Mouse (Mus musculus) CD8-positive naive resting alpha-beta T cell, adult 2 months (primary cell): ENCODE data around the gene AI464131.

Experiments used
- DNase-seq, 2 experiments: peaks; one replicate each; pipeline ENCODE4 v3.0.0; 2022; ENCODE audit warnings: low read depth in 2 of 2, low spot score in 2 of 2

The AI464131 gene

GRCm38 (mm10) chr4:41505131-41505551 is 2.3 kb upstream of the AI464131 start:
- no peak for DNase-seq

DNA sequence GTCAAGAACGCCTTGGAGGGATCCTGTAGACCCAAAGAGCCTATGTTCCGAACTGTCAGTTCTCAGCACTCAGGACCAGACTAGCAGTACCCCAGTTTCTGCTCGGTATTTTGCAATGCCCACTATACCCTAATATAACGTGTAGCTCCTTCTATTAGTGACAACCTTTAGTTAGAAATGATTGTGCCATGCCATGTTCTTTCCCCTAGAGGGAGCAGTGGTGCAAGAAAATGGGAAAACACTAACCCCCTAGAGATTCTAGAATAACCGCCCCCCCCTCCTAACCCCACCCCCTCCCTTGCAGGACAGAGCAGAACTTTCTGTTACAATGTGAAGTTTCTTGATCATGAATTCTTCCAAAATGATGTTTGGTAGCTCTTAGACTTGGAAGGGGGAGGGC is 1.4 kb upstream of the AI464131 start:
- no peak for DNase-seq

- no peak for DNase-seq
Measured at GRCm38 (mm10) chr4:41502171-41502940, 520 bp downstream of the AI464131 start.

GRCm38 (mm10) chr4:41500787-41501186 is 2.1 kb downstream of the AI464131 start:
- DNase-seq, result no peak

DNA sequence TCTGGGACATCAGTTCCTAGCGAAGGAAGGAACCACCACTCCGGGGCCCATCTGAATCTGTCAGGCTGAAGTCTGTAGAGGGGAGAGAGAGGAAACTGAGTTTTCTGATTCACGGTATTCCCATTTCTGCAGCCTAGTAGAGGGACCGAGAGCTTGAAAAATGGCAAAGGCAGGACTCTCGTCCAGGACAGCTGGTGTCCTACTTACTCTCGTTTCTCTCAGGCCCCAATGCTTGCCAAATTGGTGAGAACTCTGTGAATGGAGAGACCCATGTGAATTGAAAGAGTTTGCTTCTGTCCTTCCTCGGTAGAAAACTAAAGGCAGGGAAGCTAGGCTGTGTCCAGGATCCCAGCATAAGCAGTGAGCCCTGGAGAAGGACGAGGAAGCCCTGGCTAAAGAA is 3.3 kb downstream of the AI464131 start:
- no peak for DNase-seq

DNA sequence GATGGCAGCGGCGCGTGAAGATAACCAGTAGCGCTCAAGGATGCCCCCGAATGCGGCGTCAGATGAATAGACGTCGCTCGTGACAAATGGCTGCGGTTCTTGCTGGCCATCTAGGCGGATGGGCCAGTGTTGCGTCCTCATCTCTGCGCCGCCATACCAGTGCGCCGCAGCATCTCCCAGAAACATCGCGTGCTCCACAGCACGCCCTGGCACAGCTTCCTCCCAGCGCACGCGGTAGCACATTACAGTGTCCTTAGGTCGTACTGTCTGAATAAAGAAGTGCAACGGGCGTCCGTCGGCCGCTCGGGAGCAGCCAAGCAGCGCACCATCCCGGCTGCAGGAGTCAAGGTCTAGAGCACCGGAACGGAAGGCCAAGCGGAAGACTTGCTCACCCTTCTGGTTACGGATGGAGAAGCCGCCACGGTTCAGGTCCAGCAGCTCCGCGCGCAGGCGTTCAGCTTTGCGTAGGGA is 3.9 kb downstream of the AI464131 start:
- no peak for DNase-seq

DNA sequence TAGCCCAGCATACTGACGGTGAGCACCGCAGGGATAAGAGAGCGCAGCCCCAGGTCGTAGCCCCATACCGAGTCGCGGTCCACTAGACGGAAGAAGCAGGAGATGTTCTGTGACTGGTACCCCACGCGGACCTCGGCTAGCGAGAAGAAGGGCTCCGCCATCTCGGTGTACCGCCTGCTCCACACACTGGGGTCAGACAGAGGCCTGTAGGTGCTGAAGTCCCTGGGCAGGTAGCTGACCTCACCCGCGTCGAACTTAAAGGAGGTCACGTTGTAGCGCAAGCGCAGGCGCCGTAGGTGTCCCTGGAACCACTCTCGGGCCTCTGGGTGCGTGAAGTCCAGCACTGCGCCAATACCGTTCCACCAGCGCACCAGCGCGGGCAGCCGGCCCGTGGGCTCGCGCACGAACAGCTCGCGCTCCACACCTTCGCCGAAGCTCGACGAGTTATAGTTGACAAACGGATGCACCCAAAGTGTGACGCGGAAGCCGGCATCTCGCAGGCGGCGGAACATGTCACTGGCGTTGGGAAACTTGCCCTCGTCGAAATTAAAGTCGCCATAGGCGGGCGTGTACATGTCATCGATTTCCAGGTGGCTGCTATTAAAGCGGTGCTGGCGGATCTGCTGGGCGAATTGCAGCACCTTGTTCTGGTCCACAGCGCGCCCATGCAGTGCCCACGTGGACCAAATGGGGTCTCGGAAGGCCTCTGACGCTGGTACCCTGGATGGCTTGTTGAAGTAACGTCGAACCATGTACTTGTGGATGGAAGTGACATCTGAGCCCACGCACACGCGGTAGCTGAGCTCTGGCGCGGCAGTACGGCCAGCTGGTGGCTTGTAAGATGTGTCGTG is 4.7 kb downstream of the AI464131 start:
- DNase-seq, result no peak

GRCm38 (mm10) chr4:41497579-41497978 is 5.3 kb downstream of the AI464131 start:
- DNase-seq, result no peak

- no peak for DNase-seq
Measured at GRCm38 (mm10) chr4:41497046-41497445, 5.8 kb downstream of the AI464131 start.

- no peak for DNase-seq
Measured at GRCm38 (mm10) chr4:41495850-41496249, 7.0 kb downstream of the AI464131 start.

- no peak for DNase-seq
Measured at GRCm38 (mm10) chr4:41495076-41495475, 7.8 kb downstream of the AI464131 start.

DNA sequence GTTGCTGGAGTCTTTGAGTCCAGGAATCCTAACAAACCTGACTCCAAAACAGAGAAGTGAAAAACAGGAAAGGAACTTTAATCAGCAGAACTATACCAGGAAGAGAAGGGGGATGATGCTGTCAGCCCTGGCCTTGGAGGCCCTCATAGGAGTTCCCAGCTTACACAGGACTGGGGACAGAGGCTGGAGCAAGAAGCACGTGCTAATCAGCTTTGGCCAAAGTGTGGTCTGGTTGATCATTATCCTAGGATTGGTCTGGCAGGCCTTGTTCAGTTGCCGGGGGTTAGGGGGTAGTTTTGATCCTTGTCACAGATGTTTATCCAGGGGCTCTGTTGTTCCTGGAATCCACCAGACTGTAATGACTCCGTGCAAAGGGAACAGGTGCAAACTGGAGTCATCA is 8.5 kb downstream of the AI464131 start:
- DNase-seq, result no peak

DNA sequence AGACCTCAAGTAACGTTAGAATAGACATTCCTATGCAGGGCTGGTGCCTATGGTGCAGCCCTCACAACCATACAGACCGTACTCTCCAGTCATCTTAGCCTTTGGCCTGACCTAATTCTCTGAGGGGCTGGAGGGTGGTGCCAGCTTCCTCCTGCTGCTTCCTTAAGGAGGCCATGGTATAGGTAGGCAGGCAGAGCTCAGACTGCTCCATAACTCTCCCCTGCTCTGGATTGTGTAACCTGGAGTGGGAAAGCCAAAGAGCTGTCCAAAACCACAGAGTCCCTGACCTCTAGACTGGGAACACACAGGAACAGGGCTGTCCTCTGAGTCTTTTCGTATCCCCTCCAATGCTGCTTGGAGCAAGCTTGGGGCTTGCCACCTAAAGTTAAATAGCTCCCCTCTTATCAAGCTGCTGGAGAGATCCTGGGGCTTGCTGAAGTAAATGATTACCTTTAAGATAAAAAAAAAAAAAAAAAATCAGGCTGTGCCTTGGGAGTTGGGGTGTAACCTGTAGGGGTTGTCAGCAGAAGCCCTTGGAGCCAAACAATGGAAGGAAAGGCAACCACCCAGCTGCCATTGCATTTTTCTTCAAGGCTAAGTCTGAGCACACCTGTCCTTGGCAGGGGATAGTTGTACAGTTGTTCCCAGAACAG is 9.3 kb downstream of the AI464131 start:
- no peak for DNase-seq

- DNase-seq, result no peak
Measured at GRCm38 (mm10) chr4:41492951-41493350, 9.9 kb downstream of the AI464131 start.

DNA sequence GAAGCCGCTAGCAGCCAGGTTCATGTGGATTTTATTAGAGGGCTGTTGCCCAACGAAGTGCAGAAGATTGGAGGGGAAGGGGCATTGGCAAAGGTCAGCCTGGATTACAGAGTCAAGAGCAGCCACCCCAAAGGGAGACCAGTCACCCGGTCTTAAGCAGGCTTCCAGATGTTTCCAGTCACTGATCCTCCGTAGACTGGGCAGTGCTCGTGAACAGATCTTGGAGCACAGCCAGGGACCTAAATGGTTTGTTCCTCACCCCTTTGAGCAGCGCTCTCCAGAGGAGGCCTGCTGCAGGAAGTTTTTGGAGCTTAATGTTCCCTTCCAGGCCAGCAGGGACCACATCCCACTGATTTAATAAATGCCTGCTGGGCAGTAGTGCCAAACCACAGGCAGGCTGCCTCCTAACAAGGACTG is 21.3 kb downstream of the AI464131 start:
- DNase-seq, result no peak

DNA sequence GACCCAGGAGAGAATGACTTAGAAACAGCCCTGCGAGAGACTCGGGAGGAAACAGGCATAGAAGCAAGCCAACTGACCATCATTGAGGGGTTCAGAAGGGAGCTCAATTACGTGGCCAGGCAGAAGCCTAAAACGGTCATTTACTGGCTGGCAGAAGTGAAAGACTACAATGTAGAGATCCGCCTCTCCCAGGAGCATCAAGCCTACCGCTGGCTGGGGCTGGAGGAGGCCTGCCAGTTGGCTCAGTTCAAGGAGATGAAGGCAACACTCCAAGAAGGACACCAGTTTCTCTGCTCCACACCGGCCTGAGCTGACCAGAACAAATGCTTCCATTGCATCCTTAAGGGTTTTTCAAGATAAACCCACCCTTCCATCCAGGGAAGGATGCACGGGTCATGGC is 22.6 kb downstream of the AI464131 start:
- no peak for DNase-seq

GRCm38 (mm10) chr4:41479456-41479804 is 23.4 kb downstream of the AI464131 start:
- no peak for DNase-seq

DNA sequence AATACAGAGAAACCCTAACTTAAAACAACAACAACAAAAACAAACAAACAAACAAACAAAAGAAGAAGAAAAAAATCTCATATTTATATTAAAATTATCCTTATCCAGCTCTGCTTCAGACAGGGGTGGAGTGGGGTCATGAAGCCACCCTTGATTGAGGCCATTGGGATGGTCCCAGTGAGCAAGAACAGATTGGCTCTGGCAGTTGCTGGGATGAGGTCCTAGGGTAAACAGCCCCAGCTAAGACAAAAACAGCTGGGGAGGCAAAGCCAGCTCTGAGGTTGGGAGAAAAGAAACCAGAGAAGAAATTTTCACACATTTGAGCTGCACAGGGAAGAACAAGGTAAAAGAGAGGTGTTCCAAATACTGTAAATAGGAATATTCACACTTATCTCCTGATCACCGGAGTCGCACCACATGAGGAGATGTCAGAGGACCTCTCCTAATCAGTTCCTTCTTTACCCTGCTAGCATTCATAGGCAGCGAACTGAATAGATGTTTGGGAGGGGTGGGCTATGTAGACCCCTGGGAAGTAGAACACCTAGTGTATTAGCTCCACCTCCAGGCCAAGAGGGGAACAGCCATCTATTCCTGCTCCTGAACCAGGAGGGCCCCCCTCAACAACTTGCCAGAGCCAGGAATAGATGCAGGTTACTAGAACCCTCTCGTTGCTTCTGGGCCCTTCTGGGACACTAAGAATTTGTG is 24.0 kb downstream of the AI464131 start:
- DNase-seq, result no peak

GRCm38 (mm10) chr4:41477648-41478160 is 25.2 kb downstream of the AI464131 start:
- DNase-seq, result no peak

DNA sequence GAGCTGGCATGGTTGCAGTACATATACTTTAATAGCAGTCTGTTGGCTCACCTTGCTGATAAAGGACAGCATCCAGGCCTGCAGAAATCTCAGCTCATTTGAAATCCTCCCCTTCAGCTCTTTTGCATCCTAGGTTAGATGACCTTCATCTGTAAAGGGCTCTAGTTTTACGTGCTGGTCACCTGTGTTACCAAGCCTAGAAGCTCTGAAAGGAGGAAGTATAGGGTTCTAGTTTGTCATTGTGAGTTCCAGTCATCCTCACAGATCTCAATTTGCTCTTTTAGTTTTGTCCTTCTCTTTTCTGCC is 31.5 kb downstream of the AI464131 start:
- DNase-seq, result no peak
